Mouse (Mus musculus): ENCODE results near the gene Efna2. TPM values are rescaled to one million over a fixed set of nuclear protein-coding genes. Genes with fewer than 3 reads are reported as not detected.

Efna2 gene
- polyA plus RNA-seq (2015; fragmentation: Nextera tagmentation; extraction: Ambion mirVana), result 6.5 and 7.2 TPM in 2 replicates

- Histone ChIP-seq H3K27ac (replicated peaks) (peak within 1 kb of the TSS; percentile 35; the same call in 1 of the 2 replicates), H3K27me3 (ENCODE audit: control insufficient read depth, insufficient read depth, low read length) (no peaks in the 10 kb centered on the region), H3K9me3 (ENCODE audit: control insufficient read depth, low read length) (no peaks in the 10 kb centered on the region), H3K4me1 (replicated peaks; ENCODE audit: control insufficient read depth, insufficient read depth) (no peaks in the 10 kb centered on the region; the same call in 1 of the 2 replicates), H3K4me2 (replicated peaks; ENCODE audit: low read depth) (peak within 1 kb of the TSS; percentile 69), H3K9ac (ENCODE audit: low read length) (peak within 1 kb of the TSS; percentile 71), H3K36me3 (ENCODE audit: control insufficient read depth, insufficient read depth, low read length) (no peaks in the 10 kb centered on the region), H3K4me3 (ENCODE audit: low read depth, low read length) (peak within 1 kb of the TSS; percentile 62)
- DNase-seq (ENCODE audit: low spot score) (peak; percentile 57), ATAC-seq (ENCODE audit: low FRiP score, low TSS enrichment) (peak; percentile 8; the same call in 1 of the 2 replicates)
- WGBS, result 3% methylated on average over 66 of the region's 106 CpGs
- TF ChIP-seq CTCF (IDR thresholded peaks at IDR 0.05; ENCODE audit: low read depth), result no peak
- TF ChIP-seq EP300 (optimal IDR thresholded peaks at IDR 0.05), result no peak
Measured at GRCm38 (mm10) chr10:80179068-80180051, at the start of gene Efna2. TSS of gene Efna2 (plus strand) at chr10:80179482.

DNA sequence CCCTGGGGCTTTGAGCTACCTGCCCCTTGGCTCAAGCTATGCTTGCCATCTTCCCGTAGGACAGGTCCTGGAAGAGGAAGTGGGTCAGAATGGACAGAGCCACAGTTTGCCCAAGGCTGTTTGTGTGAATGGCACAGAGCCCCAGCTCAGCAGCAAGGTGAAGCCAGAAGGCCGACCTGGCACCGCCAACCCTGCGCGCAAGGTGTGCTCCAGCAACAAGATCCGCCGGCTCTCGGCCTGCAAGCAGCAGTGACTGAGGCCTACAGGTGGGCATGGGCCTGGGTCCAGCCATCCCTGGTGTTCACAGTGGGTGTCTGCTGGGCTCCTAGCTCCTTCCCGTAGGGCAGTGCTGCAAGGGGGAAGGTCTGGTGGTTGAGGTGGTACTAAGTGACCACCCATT is 49.4 kb upstream of the Efna2 start:
- peak; percentile 24 for DNase-seq (ENCODE audit: low spot score)
- no peak for TF ChIP-seq CTCF (IDR thresholded peaks at IDR 0.05; ENCODE audit: low read depth)
- TF ChIP-seq EP300 (optimal IDR thresholded peaks at IDR 0.05), result no peak
- H3K9me3 ChIP-seq (ENCODE audit: control insufficient read depth, low read length), result no peaks in the 10 kb centered on the region
- peaks cover 53% of the 10 kb centered on the region for H3K36me3 ChIP-seq (ENCODE audit: control insufficient read depth, insufficient read depth, low read length)
- ATAC-seq (ENCODE audit: low FRiP score, low TSS enrichment), result no peak
- no peak overlapping the region for H3K27ac ChIP-seq (replicated peaks)
- 85% methylated on average over 9 of the region's 9 CpGs for WGBS
- H3K4me1 ChIP-seq (replicated peaks; ENCODE audit: control insufficient read depth, insufficient read depth), result no peaks in the 10 kb centered on the region
- H3K27me3 ChIP-seq (ENCODE audit: control insufficient read depth, insufficient read depth, low read length), result no peaks in the 10 kb centered on the region
- H3K4me3 ChIP-seq (ENCODE audit: low read depth, low read length), result no peak overlapping the region
- no peak overlapping the region for H3K4me2 ChIP-seq (replicated peaks; ENCODE audit: low read depth)
- no peak overlapping the region for H3K9ac ChIP-seq (ENCODE audit: low read length)

DNA sequence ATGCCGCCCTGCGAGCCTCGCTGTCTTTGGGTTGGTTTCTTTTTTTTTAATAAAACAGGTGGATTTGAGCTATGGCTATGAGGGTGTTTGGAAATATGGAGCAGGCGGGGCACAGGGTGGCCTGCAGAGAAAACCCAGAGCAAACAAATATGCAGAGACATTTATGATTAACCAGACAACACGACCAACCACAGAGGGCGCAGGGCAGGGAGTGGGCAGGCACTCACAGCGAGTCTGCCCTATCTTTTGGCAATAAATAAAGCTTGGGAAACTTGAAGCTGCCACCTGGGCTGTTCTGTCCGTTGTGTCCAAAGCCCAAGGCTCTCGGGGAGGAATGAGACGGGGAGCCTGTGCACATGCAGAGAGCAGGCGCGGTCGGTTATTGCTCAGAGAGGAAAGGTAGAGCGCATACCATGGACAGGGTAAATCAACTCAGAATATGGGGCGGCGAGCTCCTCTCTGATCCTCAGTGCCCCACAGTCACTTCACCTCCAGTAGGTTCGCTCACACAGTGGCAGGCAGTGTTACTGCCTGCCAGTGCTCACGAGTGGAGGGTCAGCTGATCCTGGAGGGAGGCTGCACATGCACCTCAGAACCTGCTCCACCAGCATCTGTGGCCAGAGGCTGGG is 48.8 kb upstream of the Efna2 start:
- Histone ChIP-seq H3K4me3 (ENCODE audit: low read depth, low read length) (no peak overlapping the region), H3K27me3 (ENCODE audit: control insufficient read depth, insufficient read depth, low read length) (no peaks in the 10 kb centered on the region), H3K9me3 (ENCODE audit: control insufficient read depth, low read length) (no peaks in the 10 kb centered on the region), H3K4me1 (replicated peaks; ENCODE audit: control insufficient read depth, insufficient read depth) (no peaks in the 10 kb centered on the region), H3K36me3 (ENCODE audit: control insufficient read depth, insufficient read depth, low read length) (peaks cover 50% of the 10 kb centered on the region), H3K4me2 (replicated peaks; ENCODE audit: low read depth) (no peak overlapping the region), H3K27ac (replicated peaks) (0 out of 2 replicates have a peak overlapping the region, but pooled peaks have one; percentile 18), H3K9ac (ENCODE audit: low read length) (no peak overlapping the region)
- ATAC-seq (ENCODE audit: low FRiP score, low TSS enrichment), result peak; percentile 34
- peak; percentile 82 for DNase-seq (ENCODE audit: low spot score)
- WGBS, result 59% methylated on average over 18 of the region's 18 CpGs
- no peak for TF ChIP-seq EP300 (optimal IDR thresholded peaks at IDR 0.05)
- peak; percentile 27; the same call in 1 of the 2 replicates for TF ChIP-seq CTCF (IDR thresholded peaks at IDR 0.05; ENCODE audit: low read depth)

- no peak for TF ChIP-seq EP300 (optimal IDR thresholded peaks at IDR 0.05)
- peak; percentile 5; the same call in 1 of the 2 replicates for TF ChIP-seq CTCF (IDR thresholded peaks at IDR 0.05; ENCODE audit: low read depth)
- DNase-seq (ENCODE audit: low spot score) (peak; percentile 27), ATAC-seq (ENCODE audit: low FRiP score, low TSS enrichment) (no peak)
- Histone ChIP-seq H3K27me3 (ENCODE audit: control insufficient read depth, insufficient read depth, low read length) (no peaks in the 10 kb centered on the region), H3K27ac (replicated peaks) (no peak overlapping the region), H3K4me3 (ENCODE audit: low read depth, low read length) (no peak overlapping the region), H3K4me2 (replicated peaks; ENCODE audit: low read depth) (no peak overlapping the region), H3K9me3 (ENCODE audit: control insufficient read depth, low read length) (no peaks in the 10 kb centered on the region), H3K9ac (ENCODE audit: low read length) (no peak overlapping the region), H3K36me3 (ENCODE audit: control insufficient read depth, insufficient read depth, low read length) (peaks cover 45% of the 10 kb centered on the region), H3K4me1 (replicated peaks; ENCODE audit: control insufficient read depth, insufficient read depth) (no peaks in the 10 kb centered on the region)
- WGBS, result 40% methylated on average over 55 of the region's 55 CpGs
Measured at GRCm38 (mm10) chr10:80131316-80131951, 47.8 kb upstream of the Efna2 start.

- no peak overlapping the region for H3K4me2 ChIP-seq (replicated peaks; ENCODE audit: low read depth)
- H3K9me3 ChIP-seq (ENCODE audit: control insufficient read depth, low read length), result no peaks in the 10 kb centered on the region
- no peak overlapping the region for H3K4me3 ChIP-seq (ENCODE audit: low read depth, low read length)
- TF ChIP-seq CTCF (IDR thresholded peaks at IDR 0.05; ENCODE audit: low read depth) (no peak), EP300 (optimal IDR thresholded peaks at IDR 0.05) (no peak)
- ATAC-seq (ENCODE audit: low FRiP score, low TSS enrichment) (no peak), DNase-seq (ENCODE audit: low spot score) (no peak)
- H3K9ac ChIP-seq (ENCODE audit: low read length), result no peak overlapping the region
- WGBS, result 68% methylated on average over 27 of the region's 27 CpGs
- no peaks in the 10 kb centered on the region for H3K4me1 ChIP-seq (replicated peaks; ENCODE audit: control insufficient read depth, insufficient read depth)
- H3K27me3 ChIP-seq (ENCODE audit: control insufficient read depth, insufficient read depth, low read length), result no peaks in the 10 kb centered on the region
- H3K36me3 ChIP-seq (ENCODE audit: control insufficient read depth, insufficient read depth, low read length), result peaks cover 45% of the 10 kb centered on the region
- no peak overlapping the region for H3K27ac ChIP-seq (replicated peaks)
Measured at GRCm38 (mm10) chr10:80131952-80132350, 47.3 kb upstream of the Efna2 start.

Measured in stomach, postnatal 0 days (tissue).